Mouse (Mus musculus) A20 (cell line): ENCODE results near the gene Coq4.

Experiments used
- DNase-seq: peaks from one replicate; pipeline ENCODE4 v3.0.0-alpha.2; 2011; ENCODE audit warnings: low read depth, low spot score

The Coq4 gene

DNA sequence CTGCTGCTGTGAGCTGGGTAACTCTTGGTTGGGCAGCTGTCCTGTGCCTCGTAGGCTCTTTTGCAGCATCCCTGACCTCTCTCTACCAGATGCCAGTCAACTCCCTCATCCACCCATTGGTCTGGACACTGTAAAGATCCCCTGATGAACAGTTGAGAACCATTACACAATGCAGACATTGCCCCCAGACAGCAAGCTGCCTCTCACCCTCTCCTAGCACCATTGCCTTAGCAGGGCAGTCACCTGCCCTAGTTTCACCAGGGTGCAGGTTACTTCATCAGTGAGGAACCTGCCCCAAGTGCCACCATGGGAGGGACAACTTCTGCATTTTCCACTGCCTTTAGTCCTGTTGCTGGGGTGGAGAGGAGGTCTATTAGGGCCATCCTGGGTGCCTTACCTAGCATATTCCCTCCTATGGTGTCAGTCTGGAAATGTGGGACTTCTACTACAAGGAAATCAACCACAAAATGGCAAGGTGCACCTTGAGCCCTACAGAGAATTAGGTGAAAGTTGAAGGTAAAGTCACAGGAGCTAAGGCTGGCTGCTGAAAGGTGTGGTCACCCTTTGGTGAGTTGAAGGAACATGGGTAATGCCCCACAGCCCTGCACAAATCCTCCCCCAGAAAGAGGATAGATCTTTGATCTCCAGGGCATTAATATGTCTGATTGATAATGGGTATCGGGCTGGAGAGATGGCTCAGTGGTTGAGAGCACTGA, 5.6 kb downstream of the Coq4 start:
- no peak for DNase-seq

DNA sequence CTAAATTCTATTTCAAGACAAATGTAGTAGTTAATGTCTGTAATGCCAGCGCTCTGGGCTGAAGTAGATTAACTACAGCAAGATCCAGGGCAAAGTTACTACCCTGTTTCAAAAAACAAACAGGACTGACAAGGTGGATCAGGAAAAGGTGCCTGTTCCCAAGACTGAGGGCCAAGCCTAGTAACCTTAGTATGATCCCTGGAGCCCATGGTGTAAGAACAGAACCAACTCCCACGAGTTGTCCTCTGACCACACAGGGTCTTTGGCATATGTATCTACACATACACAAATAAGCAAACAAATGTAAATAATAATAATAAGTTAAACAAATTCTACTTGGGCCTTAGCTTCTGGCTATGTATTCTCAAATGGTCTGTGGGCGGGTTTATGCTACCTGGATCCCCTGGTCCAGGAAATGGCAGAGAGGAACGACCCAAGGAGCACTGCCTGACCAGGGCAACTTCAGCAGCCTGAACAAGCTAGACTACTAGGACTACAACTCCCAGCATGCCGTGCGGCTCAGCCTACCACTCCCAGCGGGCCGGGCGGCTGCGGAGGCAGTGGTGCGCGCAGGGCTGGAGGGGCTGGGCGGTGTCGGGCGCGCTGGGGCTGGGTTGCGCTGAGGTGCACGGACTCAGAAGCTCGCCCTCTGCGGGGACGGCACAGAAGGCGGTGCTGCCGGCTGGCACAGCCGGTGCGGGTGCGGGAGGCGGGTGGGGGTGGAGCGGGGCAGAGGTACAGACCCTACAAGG, 15.0 kb downstream of the Coq4 start, which contains the start of gene Slc27a4:
Gene Slc27a4 (plus strand): TSS at position 560 of the 752 bp plus-strand sequence.
- peak; percentile 91 for DNase-seq

DNA sequence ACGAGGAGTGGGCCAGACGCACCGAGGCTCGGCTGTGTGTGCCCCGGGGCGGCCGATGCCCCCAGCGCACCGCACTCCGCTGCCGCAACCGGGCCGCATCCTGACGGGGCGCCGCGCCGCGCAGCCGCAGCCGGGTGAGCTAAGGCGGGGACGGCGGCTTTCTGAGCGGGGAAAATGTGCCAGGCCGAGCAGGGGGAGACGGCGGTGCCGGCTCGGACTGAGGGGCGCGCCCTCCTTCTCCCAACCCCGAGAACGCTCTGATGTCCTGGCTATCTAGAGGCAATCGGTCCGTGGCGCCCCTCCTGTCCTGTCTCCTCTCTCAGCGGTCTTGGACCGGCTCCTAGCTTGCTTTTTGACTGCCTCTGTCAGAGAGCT, 15.5 kb downstream of the Coq4 start:
- no peak for DNase-seq

DNA sequence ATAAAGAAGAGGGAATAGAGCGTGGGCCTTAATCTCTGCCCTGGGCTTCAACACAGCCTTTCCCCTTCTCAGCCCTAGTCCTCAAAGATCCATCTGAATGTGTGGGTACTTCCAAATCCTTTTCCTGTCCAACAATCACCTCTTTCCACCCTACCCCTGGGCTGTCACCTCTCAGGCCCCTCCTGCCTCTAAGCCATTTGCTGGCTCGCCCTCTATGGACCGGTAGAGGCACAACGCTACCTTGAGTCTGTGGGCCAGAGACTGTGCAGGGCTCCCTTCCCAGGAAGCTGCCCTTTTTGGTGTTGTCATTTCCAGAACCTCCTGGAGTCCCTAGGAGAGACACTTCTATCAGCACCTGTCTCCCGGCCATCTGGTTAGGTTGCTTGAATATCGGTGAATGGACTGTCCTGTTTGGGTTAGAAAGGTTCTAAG, 16.1 kb downstream of the Coq4 start:
- peak; percentile 61 for DNase-seq

DNA sequence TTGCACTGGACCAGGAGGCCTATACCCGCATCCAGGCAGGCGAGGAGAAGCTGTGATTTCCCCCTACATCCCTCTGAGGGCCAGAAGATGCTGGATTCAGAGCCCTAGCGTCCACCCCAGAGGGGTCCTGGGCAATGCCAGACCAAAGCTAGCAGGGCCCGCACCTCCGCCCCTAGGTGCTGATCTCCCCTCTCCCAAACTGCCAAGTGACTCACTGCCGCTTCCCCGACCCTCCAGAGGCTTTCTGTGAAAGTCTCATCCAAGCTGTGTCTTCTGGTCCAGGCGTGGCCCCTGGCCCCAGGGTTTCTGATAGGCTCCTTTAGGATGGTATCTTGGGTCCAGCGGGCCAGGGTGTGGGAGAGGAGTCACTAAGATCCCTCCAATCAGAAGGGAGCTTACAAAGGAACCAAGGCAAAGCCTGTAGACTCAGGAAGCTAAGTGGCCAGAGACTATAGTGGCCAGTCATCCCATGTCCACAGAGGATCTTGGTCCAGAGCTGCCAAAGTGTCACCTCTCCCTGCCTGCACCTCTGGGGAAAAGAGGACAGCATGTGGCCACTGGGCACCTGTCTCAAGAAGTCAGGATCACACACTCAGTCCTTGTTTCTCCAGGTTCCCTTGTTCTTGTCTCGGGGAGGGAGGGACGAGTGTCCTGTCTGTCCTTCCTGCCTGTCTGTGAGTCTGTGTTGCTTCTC, 28.5 kb downstream of the Coq4 start:
- DNase-seq = no peak

DNA sequence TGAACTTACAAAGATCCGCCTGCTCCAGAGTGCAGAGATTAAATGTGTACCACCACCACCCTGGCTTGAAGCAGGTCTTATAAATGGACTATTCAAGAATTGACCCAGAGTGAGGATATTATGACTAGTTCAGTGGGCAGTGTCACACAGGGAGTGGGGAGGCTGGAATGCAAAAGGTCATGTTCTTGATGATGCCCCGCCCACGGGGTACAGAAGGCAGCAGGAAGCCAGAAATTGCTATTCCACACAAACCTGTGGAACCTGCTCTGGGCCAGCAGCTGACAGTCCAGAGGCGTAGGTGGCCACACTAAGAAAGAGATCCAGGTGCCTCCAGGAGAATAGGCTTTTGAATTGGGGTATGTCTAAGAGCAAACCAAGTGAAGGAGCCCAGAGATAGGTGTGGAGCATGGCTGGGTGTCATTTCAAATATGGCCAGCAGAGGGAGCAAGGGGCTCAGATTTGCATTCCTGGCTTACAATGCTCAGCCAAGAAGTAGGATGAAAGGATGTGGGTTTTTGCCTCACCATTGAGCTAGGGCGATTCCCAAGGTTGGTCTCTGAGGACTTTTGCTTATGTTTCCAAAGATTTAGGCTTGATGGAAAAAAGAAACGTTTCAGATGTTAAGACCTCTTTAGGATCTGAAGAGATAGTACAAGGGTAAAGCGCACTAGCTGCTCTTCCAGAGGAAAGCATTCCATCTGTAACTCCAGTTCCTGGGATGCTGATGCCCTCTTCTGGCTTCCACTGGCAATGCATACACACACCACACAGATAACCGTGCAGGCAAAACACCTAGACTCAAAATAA, 30.3 kb downstream of the Coq4 start:
- DNase-seq = peak; percentile 66

DNA sequence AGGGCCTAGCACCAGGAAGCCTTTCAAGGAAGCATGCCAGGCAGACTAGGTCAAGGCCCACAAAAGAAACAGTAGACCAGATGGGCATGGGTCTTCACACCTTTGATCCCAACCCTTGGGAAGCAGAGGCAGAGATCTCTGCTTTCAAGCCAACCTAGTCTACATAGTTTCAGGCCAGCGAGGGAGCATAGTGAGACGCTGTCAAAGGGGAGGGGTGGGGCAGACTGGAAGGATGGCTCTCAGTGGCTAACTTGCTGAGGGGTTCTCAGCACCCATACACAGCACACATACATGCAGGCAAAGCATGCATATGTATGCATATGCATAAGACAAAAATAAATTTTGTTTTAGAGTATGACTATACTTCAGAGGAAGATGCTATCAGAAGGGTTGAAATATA, 32.1 kb downstream of the Coq4 start:
- no peak for DNase-seq

DNA sequence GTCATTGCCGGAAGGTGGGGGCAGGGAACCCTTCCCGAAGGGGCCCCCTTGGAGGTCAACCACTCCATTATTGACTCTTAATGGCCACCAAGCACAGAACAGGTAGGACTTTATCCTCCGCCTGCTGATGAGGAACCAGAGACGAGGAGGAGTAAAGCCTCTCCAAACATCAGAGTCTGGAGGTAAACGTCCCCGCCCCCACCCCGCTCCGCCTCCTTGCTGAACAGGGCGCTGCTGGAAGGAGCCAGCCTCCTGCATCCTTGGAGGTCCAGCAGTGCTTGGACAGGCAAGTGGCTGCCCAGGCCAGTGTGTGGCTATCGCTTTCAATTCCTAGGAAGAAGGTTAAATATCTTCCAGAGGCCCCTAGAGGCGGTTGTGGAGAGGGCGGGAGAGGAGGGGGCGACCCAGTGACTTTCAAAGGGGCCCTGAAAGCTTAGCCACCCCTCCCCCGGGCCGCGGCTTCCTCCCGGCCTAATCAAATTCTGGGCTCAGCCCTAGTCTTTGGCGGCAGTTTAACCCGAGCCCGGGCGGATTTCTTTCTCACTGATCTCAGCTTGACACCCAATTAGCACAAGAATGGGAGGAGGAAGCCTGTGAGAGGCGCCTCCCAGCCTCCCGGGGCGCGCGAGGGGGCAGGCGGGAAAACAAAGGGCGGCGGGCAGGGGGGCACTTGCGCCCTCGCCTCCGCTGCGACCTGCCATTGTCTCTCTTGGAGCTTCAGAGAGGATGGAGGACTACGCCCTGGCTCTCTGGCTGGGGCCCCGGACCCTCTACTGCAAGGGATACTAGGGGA, 32.9 kb downstream of the Coq4 start, which contains the start of gene Urm1:
Gene Urm1 (plus strand): TSS at position 51 of the 793 bp plus-strand sequence.
- DNase-seq = no peak

DNA sequence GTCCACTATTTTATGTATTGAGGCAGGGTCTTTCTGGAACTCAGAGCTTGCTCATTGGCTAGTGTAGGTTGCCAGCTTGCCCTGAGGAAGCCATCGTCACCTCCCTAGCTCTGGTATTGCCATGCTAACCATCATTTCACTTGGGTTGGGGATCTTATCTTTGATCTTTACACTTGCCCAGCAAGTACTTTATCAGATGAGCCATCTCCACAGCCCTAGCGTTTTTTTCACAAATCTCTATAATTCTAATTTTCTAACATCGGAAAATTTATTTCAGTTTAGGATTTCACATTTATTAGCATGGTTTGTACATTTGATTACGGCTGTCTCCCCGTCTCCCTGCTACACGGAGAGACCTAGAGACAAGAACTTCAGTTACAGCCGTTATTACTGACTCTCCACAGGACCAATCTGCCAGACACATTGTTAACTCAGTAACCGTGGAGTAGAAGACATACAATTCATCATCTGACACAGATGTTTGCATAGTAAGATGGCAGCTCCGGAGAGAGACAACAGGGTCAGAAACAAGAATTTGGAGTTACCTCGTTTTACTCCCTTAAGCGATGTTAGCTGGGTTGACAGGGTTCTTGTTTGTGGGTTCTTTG, 39.1 kb downstream of the Coq4 start:
- no peak for DNase-seq

DNA sequence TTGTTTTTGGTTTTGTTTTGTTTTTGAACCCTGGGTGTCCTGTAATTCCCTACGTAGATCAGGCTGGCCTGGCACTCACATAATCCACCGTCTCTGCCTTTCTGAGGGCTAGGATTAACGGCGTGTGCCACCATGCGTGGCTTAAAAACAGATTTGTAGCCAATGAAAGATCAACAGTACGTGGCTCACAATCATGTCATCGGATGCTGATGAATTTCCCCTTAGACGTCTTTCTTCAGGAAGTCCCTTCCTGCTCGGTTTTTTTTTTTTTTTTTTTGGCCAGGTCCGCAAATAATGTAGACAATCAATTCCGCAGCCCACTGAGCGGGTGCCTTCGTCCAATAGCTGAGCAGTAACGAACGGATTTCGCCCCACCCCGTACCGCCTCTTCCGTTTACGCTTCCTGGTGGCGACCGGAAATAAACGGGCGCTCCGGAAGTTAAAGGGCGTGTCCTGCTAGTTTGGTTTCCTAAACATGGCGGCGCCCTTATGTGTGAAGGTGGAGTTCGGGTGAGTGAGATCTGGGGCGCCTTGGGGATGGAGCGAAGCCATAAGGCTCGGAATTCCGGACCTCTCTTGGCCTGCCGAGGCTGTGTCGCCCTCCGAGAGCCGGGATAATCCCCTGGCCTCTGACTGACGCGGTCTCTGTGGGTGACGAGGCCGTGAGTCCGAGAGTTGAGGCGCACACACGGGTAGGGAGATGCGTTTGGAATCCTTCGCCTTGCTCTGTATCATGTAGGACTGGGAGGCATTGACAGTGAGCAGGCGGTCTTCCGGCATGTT, 39.8 kb downstream of the Coq4 start:
- peak; percentile 98 for DNase-seq

DNA sequence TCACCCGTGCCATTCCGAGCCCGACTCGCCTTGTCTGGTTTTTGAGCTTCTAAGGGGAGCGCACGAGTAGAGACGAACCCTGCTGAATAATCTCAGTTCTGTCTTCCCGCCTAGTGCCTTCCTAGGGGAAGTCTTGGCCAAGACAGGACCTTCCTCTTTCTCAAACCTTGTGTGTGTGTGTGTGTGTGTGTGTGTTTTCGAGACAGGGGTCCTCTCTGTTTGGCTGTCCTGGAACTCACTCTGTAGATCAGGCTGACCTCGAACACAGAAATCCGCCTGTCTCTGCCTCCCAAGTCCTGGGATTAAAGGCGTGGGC, 40.4 kb downstream of the Coq4 start:
- DNase-seq = no peak

DNA sequence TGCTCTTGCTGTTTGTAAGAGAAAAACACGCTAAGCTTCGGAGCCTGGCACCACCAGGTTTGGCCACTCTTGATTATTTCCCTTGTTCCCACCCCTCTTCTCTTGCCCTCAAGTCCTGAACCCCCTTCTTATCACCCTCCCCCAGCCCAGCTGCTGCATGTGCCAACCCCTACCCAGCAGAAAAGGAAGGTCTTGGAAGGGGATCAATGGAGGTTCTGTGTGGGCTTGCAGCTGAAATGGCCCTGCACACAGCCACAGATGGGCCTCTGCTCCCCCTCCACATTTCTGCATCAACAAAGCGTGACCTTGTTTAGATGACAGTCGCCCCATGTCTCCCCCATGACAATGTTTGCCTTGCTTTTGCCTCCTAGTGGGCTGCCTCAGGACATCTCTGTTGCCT, 43.8 kb downstream of the Coq4 start:
- DNase-seq = no peak

DNA sequence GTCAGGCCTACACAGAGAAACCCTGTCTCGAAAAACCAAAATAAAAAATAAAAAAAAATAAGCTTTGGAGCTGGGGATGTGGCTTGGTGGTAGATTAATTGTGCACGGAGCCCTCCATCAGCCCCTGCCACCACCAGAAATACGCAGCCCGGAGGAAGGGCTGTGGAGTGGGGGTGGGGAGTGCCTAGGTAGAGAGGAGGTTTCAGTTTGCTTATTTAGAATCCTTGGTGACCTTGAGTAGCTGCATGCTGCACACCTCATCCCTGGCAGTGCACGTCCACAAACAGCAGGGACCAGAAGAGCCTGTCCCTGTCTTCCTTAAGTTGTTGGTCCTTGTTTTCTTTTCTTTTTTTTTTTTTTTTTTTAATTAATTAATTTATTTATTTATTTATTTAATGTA, 46.5 kb downstream of the Coq4 start:
- DNase-seq = no peak

DNA sequence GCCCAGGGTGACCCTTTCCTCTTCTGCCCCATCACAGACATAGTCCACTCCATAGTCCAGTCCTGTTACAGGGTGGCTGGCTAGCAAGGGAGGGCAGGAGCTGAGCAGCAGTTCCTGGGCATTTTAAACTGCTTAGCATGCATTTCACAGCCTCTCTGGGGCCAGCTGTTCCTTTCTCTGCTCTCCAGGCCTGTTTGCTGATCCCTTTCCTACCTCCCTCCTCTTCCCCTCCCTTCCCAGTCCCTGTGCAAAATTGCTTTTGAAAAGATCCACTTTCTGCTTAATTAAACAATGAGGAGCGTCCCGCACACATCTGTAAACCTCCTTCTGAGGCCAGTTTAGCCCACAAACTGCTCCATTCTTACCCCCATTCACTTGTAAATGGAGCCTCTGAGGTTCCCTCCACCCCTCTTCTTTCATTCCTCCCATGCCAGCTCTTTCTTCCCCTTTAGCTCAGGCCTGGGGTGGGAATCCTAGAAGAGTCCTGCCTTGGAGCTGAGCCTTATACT, 48.2 kb downstream of the Coq4 start:
- no peak for DNase-seq

DNA sequence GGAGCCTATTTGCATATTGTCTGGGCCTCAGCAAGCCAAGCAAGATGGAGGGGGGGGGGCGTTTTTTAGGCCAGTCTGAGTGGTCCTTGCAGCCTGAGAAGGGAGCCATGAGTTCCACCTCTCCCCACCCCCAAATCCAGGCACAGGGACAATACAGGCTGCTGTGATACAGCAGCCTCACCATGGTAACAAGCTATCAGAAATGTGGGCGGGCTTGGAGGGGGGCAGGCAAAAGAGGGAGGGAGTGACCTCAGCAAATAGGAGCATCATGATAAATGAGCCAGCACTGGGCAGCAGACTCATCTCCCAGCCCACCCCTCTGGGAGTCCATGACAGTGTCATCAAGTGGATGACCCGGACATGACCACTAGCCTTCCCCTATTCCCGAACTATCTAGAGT, 52.2 kb downstream of the Coq4 start:
- DNase-seq = no peak

DNA sequence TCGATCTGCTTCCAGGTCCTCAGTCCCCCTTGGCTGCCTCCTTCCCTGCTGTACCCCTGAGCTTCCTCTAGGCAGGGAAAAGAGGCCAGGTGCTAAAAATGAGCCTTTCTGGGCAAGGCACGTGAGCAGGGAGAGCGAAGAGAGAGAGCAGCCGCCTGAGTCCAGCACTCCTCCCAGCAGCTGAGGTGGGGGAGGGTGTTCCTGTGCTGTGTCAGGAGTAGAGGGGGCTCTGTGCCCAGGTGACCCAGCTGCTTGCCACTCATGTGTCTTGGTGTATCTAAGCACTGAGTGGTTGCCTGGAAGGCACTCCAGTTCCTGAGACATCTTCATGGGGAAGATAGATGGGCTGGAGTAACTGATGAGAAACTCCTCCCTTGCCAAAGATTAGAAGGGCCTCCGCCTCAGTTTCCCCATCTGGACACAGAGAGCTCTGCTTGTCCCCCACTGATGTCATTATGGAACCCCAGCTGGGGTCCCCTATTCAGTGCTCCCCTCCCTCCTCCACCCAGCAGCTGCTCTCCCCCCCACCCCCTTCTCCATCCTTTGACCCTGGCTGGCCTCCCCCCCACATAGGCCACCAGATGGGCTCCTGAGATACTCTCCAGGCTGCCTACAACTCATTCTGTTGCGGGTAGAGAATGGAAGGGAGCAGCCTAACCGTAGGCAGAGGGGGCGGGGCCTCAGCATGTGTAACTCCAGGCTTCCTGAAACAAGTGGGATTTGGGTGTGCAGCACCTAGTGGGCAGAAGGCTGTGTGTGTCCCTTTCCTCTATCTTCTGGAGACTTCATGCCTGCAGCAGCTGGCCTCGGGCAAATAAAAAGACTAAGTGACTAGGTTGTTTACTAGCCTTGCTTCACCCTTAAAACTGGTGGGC, 56.2 kb downstream of the Coq4 start:
- DNase-seq = no peak

DNA sequence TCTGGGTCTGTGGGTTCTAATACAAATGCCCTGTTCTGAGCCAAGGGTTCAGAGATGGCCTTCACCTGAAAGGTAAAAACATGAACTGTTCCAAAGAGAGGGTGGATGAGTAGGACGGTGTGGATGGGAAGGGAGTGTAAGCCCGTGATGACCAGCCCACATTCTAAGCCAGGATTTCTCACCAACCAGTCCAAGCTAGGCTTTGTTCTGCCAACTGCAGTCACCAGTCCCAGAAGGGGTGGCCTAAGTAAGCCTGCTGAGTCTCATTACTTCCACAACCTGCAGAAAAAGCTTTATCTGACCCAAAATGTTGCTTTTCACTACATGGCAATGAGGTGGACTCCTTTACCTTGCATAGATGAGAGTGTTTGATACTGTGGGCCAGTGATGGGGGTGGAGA, 56.8 kb downstream of the Coq4 start:
- no peak for DNase-seq

DNA sequence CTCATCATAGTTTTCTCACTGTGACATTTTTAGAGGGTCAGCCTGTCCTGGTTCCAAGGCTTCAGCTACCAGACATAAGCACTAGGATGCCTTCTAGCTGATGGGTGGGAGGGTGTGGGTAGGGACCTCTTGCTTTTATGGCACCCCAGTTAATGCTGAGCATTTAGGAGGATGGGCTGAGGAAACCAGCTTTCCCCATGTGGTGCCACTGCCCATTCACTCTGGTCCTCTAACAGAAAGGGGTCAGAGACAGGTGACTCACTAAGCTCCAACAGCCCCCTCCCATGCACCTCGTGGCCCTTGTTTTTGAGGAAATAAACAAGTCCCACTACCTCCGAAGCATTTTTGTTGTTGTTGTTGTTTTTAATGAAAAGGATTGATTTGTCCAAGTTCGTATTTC, 57.4 kb downstream of the Coq4 start:
- DNase-seq = no peak

DNA sequence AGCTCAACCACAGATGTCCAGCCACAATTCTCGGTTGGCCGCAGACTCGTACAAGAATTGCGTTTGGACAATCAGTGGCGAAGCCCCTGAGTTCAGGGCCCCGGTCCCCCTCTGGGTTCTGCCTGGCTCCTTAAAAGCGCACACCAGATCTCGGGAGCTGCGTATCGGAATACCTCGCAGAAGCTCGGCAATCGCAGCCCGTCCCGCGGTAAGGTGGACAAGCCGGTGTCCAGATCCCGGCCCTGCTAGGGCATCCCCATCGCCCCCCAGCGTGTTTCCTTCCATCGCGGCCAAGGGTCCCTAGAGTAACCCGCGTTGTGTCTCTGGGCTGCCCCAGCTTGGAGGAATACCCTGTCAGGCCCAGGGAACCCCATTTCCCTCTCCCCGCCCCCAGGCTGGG, 58.3 kb downstream of the Coq4 start:
- DNase-seq = no peak
